Mouse (Mus musculus): ENCODE data around the gene Gm45140. TPM values are rescaled to one million over a fixed set of nuclear protein-coding genes. Genes with fewer than 3 reads are reported as not detected.

The Gm45140 gene
- total and polyA plus RNA-seq, 3 experiments: 9.9 to 26.2 TPM; not detected in 1

DNA sequence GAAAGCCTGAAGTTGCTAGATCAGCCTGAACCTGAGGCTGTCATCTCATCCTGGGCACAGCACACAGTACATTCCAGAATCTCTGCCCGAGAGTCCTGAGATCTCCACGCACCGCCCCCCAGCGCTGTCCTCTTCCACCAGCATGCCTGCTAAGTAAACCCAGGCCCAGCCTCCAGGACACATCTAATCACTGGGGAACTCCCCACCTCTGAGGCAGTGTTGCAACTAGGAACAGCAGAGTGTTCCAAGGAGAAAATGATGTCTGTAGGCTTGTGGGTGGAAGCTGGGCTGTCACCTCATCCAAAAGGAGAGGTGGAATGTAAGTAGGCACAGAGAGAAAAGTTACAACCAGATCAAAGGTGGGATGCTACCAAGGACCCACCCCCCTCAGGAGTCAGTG lies 80.4 kb downstream of the Gm45140 start:
- no peak overlapping the region for H3K9ac ChIP-seq (ENCODE audit: control insufficient read depth, low read depth, low read length, poor library complexity, severe bottlenecking)
- H3K27me3 ChIP-seq (ENCODE audit: control insufficient read depth in 1 of 2, insufficient read depth in 2 of 2, low read length in 2 of 2): peaks cover 0 to 2% of the 10 kb centered on the region in 2 experiments; a peak in 3 of 4 replicates
- H3K36me3 ChIP-seq (ENCODE audit: control insufficient read depth in 1 of 2, insufficient read depth in 2 of 2, low read length in 2 of 2): no peaks in the 10 kb centered on the region
- H3K4me1 ChIP-seq (ENCODE audit: control insufficient read depth in 1 of 2, insufficient read depth in 2 of 2, low read length in 2 of 2): no peaks in the 10 kb centered on the region; a peak in 1 of 4 replicates
- H3K27ac ChIP-seq (ENCODE audit: control insufficient read depth, low read depth, low read length): no peak overlapping the region
- no peak overlapping the region for H3K4me3 ChIP-seq (ENCODE audit: control insufficient read depth in 1 of 2, insufficient read depth in 1 of 2, low read depth in 2 of 2, low read length in 2 of 2)
- no peak for DNase-seq (ENCODE audit: low read depth, low spot score)
- no peaks in the 10 kb centered on the region for H3K9me3 ChIP-seq (replicated peaks; ENCODE audit: insufficient read depth, low read length)
- H3K79me2 ChIP-seq (ENCODE audit: control insufficient read depth, insufficient read depth, low read length, poor library complexity): no peaks in the 10 kb centered on the region
- no peak for TF ChIP-seq CHD2 (IDR thresholded peaks at IDR 0.05; ENCODE audit: low read length)
- TF ChIP-seq NRF1 (IDR thresholded peaks at IDR 0.05; ENCODE audit: insufficient read depth, low read depth, low read length, poor library complexity, severe bottlenecking): no peak
- no peak for TF ChIP-seq POLR2A (IDR thresholded peaks at IDR 0.05; ENCODE audit: control insufficient read depth in 1 of 2, insufficient read depth in 1 of 2, low read depth in 1 of 2, low read length in 2 of 2, poor library complexity in 1 of 2)
- no peak for TF ChIP-seq SIN3A (IDR thresholded peaks at IDR 0.05; ENCODE audit: low read length)
- no peak for TF ChIP-seq MYB (IDR thresholded peaks at IDR 0.05; ENCODE audit: low read depth, low read length)
- no peak for TF ChIP-seq POLR2AphosphoS2 (IDR thresholded peaks at IDR 0.05; ENCODE audit: low read length)
- TF ChIP-seq JUND (IDR thresholded peaks at IDR 0.05; ENCODE audit: low read depth, low read length): no peak
- no peak for TF ChIP-seq MYC (IDR thresholded peaks at IDR 0.05; ENCODE audit: low read depth, low read length)
- no peak for TF ChIP-seq UBTF (IDR thresholded peaks at IDR 0.05; ENCODE audit: borderline replicate concordance, insufficient read depth, low read depth, low read length)
- TF ChIP-seq MEF2A (IDR thresholded peaks at IDR 0.05; ENCODE audit: extremely low read depth, insufficient replicate concordance, low read depth, low read length, poor library complexity, severe bottlenecking): no peak

DNA sequence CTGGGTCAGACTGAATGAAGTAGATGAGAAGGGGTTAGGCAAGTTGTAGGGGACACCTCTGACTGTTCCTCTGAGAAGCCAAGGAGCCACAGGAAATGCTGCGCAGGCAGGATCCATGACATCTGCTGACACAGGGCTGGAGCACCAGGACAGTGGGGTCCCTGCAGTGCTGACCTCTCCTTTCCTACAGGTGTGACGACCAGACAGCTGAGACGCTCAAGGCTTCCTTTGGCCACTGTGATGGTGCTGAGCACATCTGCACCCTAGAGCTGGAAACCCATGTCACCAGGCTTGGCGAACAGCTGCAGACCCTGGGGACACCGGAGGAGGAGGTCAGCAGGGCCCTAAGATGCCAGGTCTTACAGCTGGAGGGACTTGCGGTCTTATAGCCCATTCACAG lies 84.0 kb downstream of the Gm45140 start:
- H3K27ac ChIP-seq (ENCODE audit: control insufficient read depth, low read depth, low read length): no peak overlapping the region
- H3K9me3 ChIP-seq (replicated peaks; ENCODE audit: insufficient read depth, low read length): no peaks in the 10 kb centered on the region
- H3K9ac ChIP-seq (ENCODE audit: control insufficient read depth, low read depth, low read length, poor library complexity, severe bottlenecking): no peak overlapping the region
- no peaks in the 10 kb centered on the region for H3K79me2 ChIP-seq (ENCODE audit: control insufficient read depth, insufficient read depth, low read length, poor library complexity)
- peaks cover 0 to 14% of the 10 kb centered on the region in 2 experiments; a peak in 2 of 4 replicates for H3K36me3 ChIP-seq (ENCODE audit: control insufficient read depth in 1 of 2, insufficient read depth in 2 of 2, low read length in 2 of 2)
- DNase-seq (ENCODE audit: low read depth, low spot score): no peak
- H3K4me1 ChIP-seq (ENCODE audit: control insufficient read depth in 1 of 2, insufficient read depth in 2 of 2, low read length in 2 of 2): peaks cover under 1 to 24% of the 10 kb centered on the region in 2 experiments; a peak in 3 of 4 replicates
- peaks cover 0 to 2% of the 10 kb centered on the region in 2 experiments; a peak in 3 of 4 replicates for H3K27me3 ChIP-seq (ENCODE audit: control insufficient read depth in 1 of 2, insufficient read depth in 2 of 2, low read length in 2 of 2)
- no peak overlapping the region for H3K4me3 ChIP-seq (ENCODE audit: control insufficient read depth in 1 of 2, insufficient read depth in 1 of 2, low read depth in 2 of 2, low read length in 2 of 2)
- TF ChIP-seq MAX (IDR thresholded peaks at IDR 0.05; ENCODE audit: low read length): no peak
- no peak for TF ChIP-seq POLR2AphosphoS2 (IDR thresholded peaks at IDR 0.05; ENCODE audit: low read length)
- no peak for TF ChIP-seq GATA1 (IDR thresholded peaks at IDR 0.05; ENCODE audit: low read depth, low read length)
- no peak for TF ChIP-seq ETS1 (IDR thresholded peaks at IDR 0.05; ENCODE audit: low read depth, low read length)
- TF ChIP-seq SMC3 (IDR thresholded peaks at IDR 0.05; ENCODE audit: low read depth, low read length): no peak
- no peak for TF ChIP-seq MYC (IDR thresholded peaks at IDR 0.05; ENCODE audit: low read depth, low read length)
- TF ChIP-seq CTCF (IDR thresholded peaks at IDR 0.05 in 2 of 3, conservative IDR thresholded peaks at IDR 0.05 in 1 of 3; ENCODE audit: control insufficient read depth in 1 of 3, insufficient read depth in 1 of 3, low read depth in 2 of 3, low read length in 3 of 3, poor library complexity in 1 of 3, severe bottlenecking in 1 of 3): no peak
- no peak for TF ChIP-seq JUND (IDR thresholded peaks at IDR 0.05; ENCODE audit: low read depth, low read length)
- no peak for TF ChIP-seq EP300 (IDR thresholded peaks at IDR 0.05; ENCODE audit: low read depth in 1 of 2, low read length in 2 of 2)
- TF ChIP-seq ZKSCAN1 (IDR thresholded peaks at IDR 0.05; ENCODE audit: low read depth, low read length): no peak
- TF ChIP-seq RCOR1 (IDR thresholded peaks at IDR 0.05; ENCODE audit: low read depth, low read length): no peak
- no peak for TF ChIP-seq MYB (IDR thresholded peaks at IDR 0.05; ENCODE audit: low read depth, low read length)
- TF ChIP-seq POLR2AphosphoS5 (IDR thresholded peaks at IDR 0.05; ENCODE audit: borderline replicate concordance, low read depth, low read length): no peak
